Mouse (Mus musculus): ENCODE results near the gene Padi4. TPM values are rescaled to one million over a fixed set of nuclear protein-coding genes. Genes with fewer than 3 reads are reported as not detected.
A peak's percentile ranks its signal among the peaks of the same experiment; 100 is the strongest.

The Padi4 gene
- polyA plus RNA-seq, 1 experiment from 2014 or later = 2.4 TPM

- 11% methylated on average over 14 of the region's 14 CpGs for WGBS (ENCODE audit: insufficient replicate concordance)
- H3K4me2 ChIP-seq = peak overlapping the region; percentile 49
- H3K27me3 ChIP-seq (ENCODE audit: control insufficient read depth, insufficient read depth, low read length) = 0 out of 2 replicates have a peak, but pooled peaks cover 3% of the 10 kb centered on the region
- 0 out of 2 replicates have a peak overlapping the region, but pooled peaks have one; percentile 38 for H3K27ac ChIP-seq (ENCODE audit: low read depth, low read length)
- no peak overlapping the region for H3K4me3 ChIP-seq (ENCODE audit: low read depth, low read length)
- no peak overlapping the region for H3K9ac ChIP-seq (ENCODE audit: low read depth, low read length)
- H3K36me3 ChIP-seq (ENCODE audit: control insufficient read depth, insufficient read depth, low read length) = no peaks in the 10 kb centered on the region
- no peaks in the 10 kb centered on the region for H3K9me3 ChIP-seq (replicated peaks; ENCODE audit: control insufficient read depth, low read length)
- ATAC-seq (replicated peaks; ENCODE audit: insufficient number of reproducible peaks, low FRiP score, low TSS enrichment) = no peak
- H3K4me1 ChIP-seq (ENCODE audit: control insufficient read depth, insufficient read depth, low read length) = peaks cover 54% of the 10 kb centered on the region
Observed at GRCm38 (mm10) chr4:140812609-140813008, 38.6 kb upstream of the Padi4 start.

GRCm38 (mm10) chr4:140812191-140812590, 38.2 kb upstream of the Padi4 start:
- Histone ChIP-seq H3K4me2 (peak overlapping the region; percentile 49), H3K27ac (ENCODE audit: low read depth, low read length) (peak overlapping the region; percentile 38; the same call in 1 of the 2 replicates), H3K9me3 (replicated peaks; ENCODE audit: control insufficient read depth, low read length) (no peaks in the 10 kb centered on the region), H3K36me3 (ENCODE audit: control insufficient read depth, insufficient read depth, low read length) (no peaks in the 10 kb centered on the region), H3K4me3 (ENCODE audit: low read depth, low read length) (no peak overlapping the region), H3K27me3 (ENCODE audit: control insufficient read depth, insufficient read depth, low read length) (0 out of 2 replicates have a peak, but pooled peaks cover 3% of the 10 kb centered on the region), H3K9ac (ENCODE audit: low read depth, low read length) (no peak overlapping the region), H3K4me1 (ENCODE audit: control insufficient read depth, insufficient read depth, low read length) (peaks cover 54% of the 10 kb centered on the region)
- ATAC-seq (replicated peaks; ENCODE audit: insufficient number of reproducible peaks, low FRiP score, low TSS enrichment) = 0 out of 2 replicates have a peak, but pooled peaks have one; percentile 28
- WGBS (ENCODE audit: insufficient replicate concordance) = 11% methylated on average over 8 of the region's 8 CpGs

GRCm38 (mm10) chr4:140810458-140811260, 36.6 kb upstream of the Padi4 start, which contains the start of gene Padi3:
Gene Padi3, minus strand, starts transcription at chr4:140810648.
- H3K27me3 ChIP-seq (ENCODE audit: control insufficient read depth, insufficient read depth, low read length) = 0 out of 2 replicates have a peak, but pooled peaks cover 3% of the 10 kb centered on the region
- no peak within 1 kb of the TSS for H3K4me3 ChIP-seq (ENCODE audit: low read depth, low read length)
- no peak within 1 kb of the TSS for H3K27ac ChIP-seq (ENCODE audit: low read depth, low read length)
- no peaks in the 10 kb centered on the region for H3K36me3 ChIP-seq (ENCODE audit: control insufficient read depth, insufficient read depth, low read length)
- no peak for ATAC-seq (replicated peaks; ENCODE audit: insufficient number of reproducible peaks, low FRiP score, low TSS enrichment)
- peaks cover 39% of the 10 kb centered on the region for H3K4me1 ChIP-seq (ENCODE audit: control insufficient read depth, insufficient read depth, low read length)
- H3K9ac ChIP-seq (ENCODE audit: low read depth, low read length) = no peak within 1 kb of the TSS
- 70% methylated on average over 16 of the region's 16 CpGs for WGBS (ENCODE audit: insufficient replicate concordance)
- no peak within 1 kb of the TSS for H3K4me2 ChIP-seq
- H3K9me3 ChIP-seq (replicated peaks; ENCODE audit: control insufficient read depth, low read length) = no peaks in the 10 kb centered on the region

- no peak overlapping the region for H3K27ac ChIP-seq (ENCODE audit: low read depth, low read length)
- ATAC-seq (replicated peaks; ENCODE audit: insufficient number of reproducible peaks, low FRiP score, low TSS enrichment) = no peak
Observed at GRCm38 (mm10) chr4:140809118-140809517, 35.1 kb upstream of the Padi4 start.

GRCm38 (mm10) chr4:140804601-140805000, 30.6 kb upstream of the Padi4 start:
- Histone ChIP-seq H3K27ac (ENCODE audit: low read depth, low read length) (no peak overlapping the region), H3K36me3 (ENCODE audit: control insufficient read depth, insufficient read depth, low read length) (no peaks in the 10 kb centered on the region), H3K4me1 (ENCODE audit: control insufficient read depth, insufficient read depth, low read length) (no peaks in the 10 kb centered on the region), H3K9ac (ENCODE audit: low read depth, low read length) (no peak overlapping the region), H3K4me3 (ENCODE audit: low read depth, low read length) (no peak overlapping the region), H3K27me3 (ENCODE audit: control insufficient read depth, insufficient read depth, low read length) (no peaks in the 10 kb centered on the region), H3K4me2 (no peak overlapping the region), H3K9me3 (replicated peaks; ENCODE audit: control insufficient read depth, low read length) (no peaks in the 10 kb centered on the region)
- no peak for ATAC-seq (replicated peaks; ENCODE audit: insufficient number of reproducible peaks, low FRiP score, low TSS enrichment)
- 72% methylated on average over 9 of the region's 9 CpGs for WGBS (ENCODE audit: insufficient replicate concordance)

More at GRCm38 (mm10) chr4:140809118-140809517, 35.1 kb upstream of the Padi4 start:
- Histone ChIP-seq H3K4me2 (no peak overlapping the region), H3K36me3 (ENCODE audit: control insufficient read depth, insufficient read depth, low read length) (no peaks in the 10 kb centered on the region), H3K27me3 (ENCODE audit: control insufficient read depth, insufficient read depth, low read length) (0 out of 2 replicates have a peak, but pooled peaks cover 3% of the 10 kb centered on the region), H3K4me3 (ENCODE audit: low read depth, low read length) (no peak overlapping the region), H3K9ac (ENCODE audit: low read depth, low read length) (no peak overlapping the region), H3K9me3 (replicated peaks; ENCODE audit: control insufficient read depth, low read length) (no peaks in the 10 kb centered on the region), H3K4me1 (ENCODE audit: control insufficient read depth, insufficient read depth, low read length) (peaks cover 30% of the 10 kb centered on the region)
- 27% methylated on average over 8 of the region's 8 CpGs for WGBS (ENCODE audit: insufficient replicate concordance)

- H3K9me3 ChIP-seq (replicated peaks; ENCODE audit: control insufficient read depth, low read length) = no peaks in the 10 kb centered on the region
- H3K9ac ChIP-seq (ENCODE audit: low read depth, low read length) = no peak overlapping the region
- 57% methylated on average over 3 of the region's 3 CpGs for WGBS (ENCODE audit: insufficient replicate concordance)
- H3K27me3 ChIP-seq (ENCODE audit: control insufficient read depth, insufficient read depth, low read length) = no peaks in the 10 kb centered on the region
- no peak for ATAC-seq (replicated peaks; ENCODE audit: insufficient number of reproducible peaks, low FRiP score, low TSS enrichment)
- no peaks in the 10 kb centered on the region for H3K4me1 ChIP-seq (ENCODE audit: control insufficient read depth, insufficient read depth, low read length)
- H3K4me2 ChIP-seq = no peak overlapping the region
- no peaks in the 10 kb centered on the region for H3K36me3 ChIP-seq (ENCODE audit: control insufficient read depth, insufficient read depth, low read length)
- no peak overlapping the region for H3K27ac ChIP-seq (ENCODE audit: low read depth, low read length)
- no peak overlapping the region for H3K4me3 ChIP-seq (ENCODE audit: low read depth, low read length)
Observed at GRCm38 (mm10) chr4:140801364-140801763, 27.3 kb upstream of the Padi4 start.

- ATAC-seq (replicated peaks; ENCODE audit: insufficient number of reproducible peaks, low FRiP score, low TSS enrichment) = no peak
- Histone ChIP-seq H3K27me3 (ENCODE audit: control insufficient read depth, insufficient read depth, low read length) (no peaks in the 10 kb centered on the region), H3K4me1 (ENCODE audit: control insufficient read depth, insufficient read depth, low read length) (no peaks in the 10 kb centered on the region), H3K27ac (ENCODE audit: low read depth, low read length) (no peak overlapping the region), H3K4me3 (ENCODE audit: low read depth, low read length) (no peak overlapping the region), H3K9ac (ENCODE audit: low read depth, low read length) (no peak overlapping the region), H3K9me3 (replicated peaks; ENCODE audit: control insufficient read depth, low read length) (no peaks in the 10 kb centered on the region), H3K36me3 (ENCODE audit: control insufficient read depth, insufficient read depth, low read length) (no peaks in the 10 kb centered on the region), H3K4me2 (no peak overlapping the region)
- WGBS (ENCODE audit: insufficient replicate concordance) = 84% methylated on average over 3 of the region's 3 CpGs
Observed at GRCm38 (mm10) chr4:140796786-140797185, 22.8 kb upstream of the Padi4 start.

- H3K4me2 ChIP-seq = no peak overlapping the region
- no peaks in the 10 kb centered on the region for H3K36me3 ChIP-seq (ENCODE audit: control insufficient read depth, insufficient read depth, low read length)
- no peak for ATAC-seq (replicated peaks; ENCODE audit: insufficient number of reproducible peaks, low FRiP score, low TSS enrichment)
- no peak overlapping the region for H3K27ac ChIP-seq (ENCODE audit: low read depth, low read length)
- peaks cover 6% of the 10 kb centered on the region; the same call in 1 of the 2 replicates for H3K4me1 ChIP-seq (ENCODE audit: control insufficient read depth, insufficient read depth, low read length)
- WGBS (ENCODE audit: insufficient replicate concordance) = 88% methylated on average over 9 of the region's 9 CpGs
- H3K4me3 ChIP-seq (ENCODE audit: low read depth, low read length) = no peak overlapping the region
- H3K27me3 ChIP-seq (ENCODE audit: control insufficient read depth, insufficient read depth, low read length) = no peaks in the 10 kb centered on the region
- H3K9me3 ChIP-seq (replicated peaks; ENCODE audit: control insufficient read depth, low read length) = no peaks in the 10 kb centered on the region
- H3K9ac ChIP-seq (ENCODE audit: low read depth, low read length) = no peak overlapping the region
Observed at GRCm38 (mm10) chr4:140794678-140795077, 20.6 kb upstream of the Padi4 start.
